Mouse (Mus musculus): ENCODE results near the gene Rab8b. TPM values are rescaled to one million over a fixed set of nuclear protein-coding genes. Genes with fewer than 3 reads are reported as not detected.

Rab8b gene
- polyA plus RNA-seq, 1 experiment from 2014 or later, result 15.3 TPM

GRCm38 (mm10) chr9:66920488-66921279 lies 1.2 kb upstream of the Rab8b start:
- Histone ChIP-seq H3K27me3 (replicated peaks; ENCODE audit: control insufficient read depth, insufficient read depth, low read length) (no peaks in the 10 kb centered on the region), H3K9ac (ENCODE audit: low read length) (no peak overlapping the region), H3K4me1 (ENCODE audit: control insufficient read depth, insufficient read depth, low read length) (peaks cover 18% of the 10 kb centered on the region), H3K27ac (ENCODE audit: low read depth, low read length) (no peak overlapping the region), H3K4me3 (ENCODE audit: low read depth, low read length) (no peak overlapping the region), H3K36me3 (ENCODE audit: control insufficient read depth, insufficient read depth, low read length) (0 out of 2 replicates have a peak, but pooled peaks cover 5% of the 10 kb centered on the region), H3K9me3 (replicated peaks; ENCODE audit: control insufficient read depth, low read length) (no peaks in the 10 kb centered on the region), H3K4me2 (ENCODE audit: low read length) (peak overlapping the region; percentile 54)
- no peak for ATAC-seq
- DNase-seq (ENCODE audit: low spot score), result no peak
- WGBS, result 9% methylated on average over 6 of the region's 6 CpGs

GRCm38 (mm10) chr9:66919981-66920380 lies 494 bp upstream of the Rab8b start:
- peak; percentile 55 for DNase-seq (ENCODE audit: low spot score)
- Histone ChIP-seq H3K4me3 (ENCODE audit: low read depth, low read length) (peak overlapping the region; percentile 82), H3K4me1 (ENCODE audit: control insufficient read depth, insufficient read depth, low read length) (peaks cover 18% of the 10 kb centered on the region), H3K27me3 (replicated peaks; ENCODE audit: control insufficient read depth, insufficient read depth, low read length) (no peaks in the 10 kb centered on the region), H3K36me3 (ENCODE audit: control insufficient read depth, insufficient read depth, low read length) (0 out of 2 replicates have a peak, but pooled peaks cover 7% of the 10 kb centered on the region), H3K9ac (ENCODE audit: low read length) (peak overlapping the region; percentile 46), H3K9me3 (replicated peaks; ENCODE audit: control insufficient read depth, low read length) (no peaks in the 10 kb centered on the region), H3K4me2 (ENCODE audit: low read length) (peak overlapping the region; percentile 54), H3K27ac (ENCODE audit: low read depth, low read length) (peak overlapping the region; percentile 63)
- ATAC-seq, result peak; percentile 52
- WGBS, result under 1% methylated on average over 12 of the region's 14 CpGs

GRCm38 (mm10) chr9:66918672-66919330 lies 686 bp downstream of the Rab8b start:
- no peak for DNase-seq (ENCODE audit: low spot score)
- peak overlapping the region; percentile 82 for H3K4me3 ChIP-seq (ENCODE audit: low read depth, low read length)
- 2% methylated on average over 27 of the region's 27 CpGs for WGBS
- peak overlapping the region; percentile 89 for H3K9ac ChIP-seq (ENCODE audit: low read length)
- no peaks in the 10 kb centered on the region for H3K27me3 ChIP-seq (replicated peaks; ENCODE audit: control insufficient read depth, insufficient read depth, low read length)
- H3K36me3 ChIP-seq (ENCODE audit: control insufficient read depth, insufficient read depth, low read length), result 0 out of 2 replicates have a peak, but pooled peaks cover 8% of the 10 kb centered on the region
- H3K27ac ChIP-seq (ENCODE audit: low read depth, low read length), result peak overlapping the region; percentile 85
- peak overlapping the region; percentile 69 for H3K4me2 ChIP-seq (ENCODE audit: low read length)
- peaks cover 24% of the 10 kb centered on the region for H3K4me1 ChIP-seq (ENCODE audit: control insufficient read depth, insufficient read depth, low read length)
- no peak for ATAC-seq
- no peaks in the 10 kb centered on the region for H3K9me3 ChIP-seq (replicated peaks; ENCODE audit: control insufficient read depth, low read length)

GRCm38 (mm10) chr9:66917892-66918255 lies 1.6 kb downstream of the Rab8b start:
- no peaks in the 10 kb centered on the region for H3K9me3 ChIP-seq (replicated peaks; ENCODE audit: control insufficient read depth, low read length)
- no peak for DNase-seq (ENCODE audit: low spot score)
- H3K4me2 ChIP-seq (ENCODE audit: low read length), result peak overlapping the region; percentile 69
- H3K4me1 ChIP-seq (ENCODE audit: control insufficient read depth, insufficient read depth, low read length), result peaks cover 27% of the 10 kb centered on the region
- no peaks in the 10 kb centered on the region for H3K27me3 ChIP-seq (replicated peaks; ENCODE audit: control insufficient read depth, insufficient read depth, low read length)
- H3K36me3 ChIP-seq (ENCODE audit: control insufficient read depth, insufficient read depth, low read length), result 0 out of 2 replicates have a peak, but pooled peaks cover 8% of the 10 kb centered on the region
- no peak overlapping the region for H3K9ac ChIP-seq (ENCODE audit: low read length)
- 76% methylated on average over 1 of the region's 1 CpGs for WGBS
- H3K27ac ChIP-seq (ENCODE audit: low read depth, low read length), result no peak overlapping the region
- H3K4me3 ChIP-seq (ENCODE audit: low read depth, low read length), result peak overlapping the region; percentile 82
- no peak for ATAC-seq

GRCm38 (mm10) chr9:66917216-66917891 lies 2.1 kb downstream of the Rab8b start:
- Histone ChIP-seq H3K4me1 (ENCODE audit: control insufficient read depth, insufficient read depth, low read length) (peaks cover 32% of the 10 kb centered on the region), H3K9me3 (replicated peaks; ENCODE audit: control insufficient read depth, low read length) (no peaks in the 10 kb centered on the region), H3K4me3 (ENCODE audit: low read depth, low read length) (no peak overlapping the region), H3K36me3 (ENCODE audit: control insufficient read depth, insufficient read depth, low read length) (0 out of 2 replicates have a peak, but pooled peaks cover 8% of the 10 kb centered on the region), H3K9ac (ENCODE audit: low read length) (no peak overlapping the region), H3K27me3 (replicated peaks; ENCODE audit: control insufficient read depth, insufficient read depth, low read length) (no peaks in the 10 kb centered on the region), H3K27ac (ENCODE audit: low read depth, low read length) (no peak overlapping the region), H3K4me2 (ENCODE audit: low read length) (0 out of 2 replicates have a peak overlapping the region, but pooled peaks have one; percentile 69)
- WGBS, result 94% methylated on average over 8 of the region's 8 CpGs
- no peak for DNase-seq (ENCODE audit: low spot score)
- no peak for ATAC-seq

GRCm38 (mm10) chr9:66915869-66916785 lies 3.4 kb downstream of the Rab8b start:
- ATAC-seq (no peak), DNase-seq (ENCODE audit: low spot score) (no peak)
- 92% methylated on average over 9 of the region's 9 CpGs for WGBS
- 0 out of 2 replicates have a peak, but pooled peaks cover 8% of the 10 kb centered on the region for H3K36me3 ChIP-seq (ENCODE audit: control insufficient read depth, insufficient read depth, low read length)
- H3K9ac ChIP-seq (ENCODE audit: low read length), result no peak overlapping the region
- peaks cover 42% of the 10 kb centered on the region for H3K4me1 ChIP-seq (ENCODE audit: control insufficient read depth, insufficient read depth, low read length)
- no peak overlapping the region for H3K27ac ChIP-seq (ENCODE audit: low read depth, low read length)
- H3K4me2 ChIP-seq (ENCODE audit: low read length), result no peak overlapping the region
- H3K9me3 ChIP-seq (replicated peaks; ENCODE audit: control insufficient read depth, low read length), result no peaks in the 10 kb centered on the region
- H3K27me3 ChIP-seq (replicated peaks; ENCODE audit: control insufficient read depth, insufficient read depth, low read length), result no peaks in the 10 kb centered on the region
- no peak overlapping the region for H3K4me3 ChIP-seq (ENCODE audit: low read depth, low read length)

- 0 out of 2 replicates have a peak, but pooled peaks cover 8% of the 10 kb centered on the region for H3K36me3 ChIP-seq (ENCODE audit: control insufficient read depth, insufficient read depth, low read length)
- no peak overlapping the region for H3K4me2 ChIP-seq (ENCODE audit: low read length)
- H3K4me1 ChIP-seq (ENCODE audit: control insufficient read depth, insufficient read depth, low read length), result peaks cover 38% of the 10 kb centered on the region
- WGBS, result 87% methylated on average over 5 of the region's 5 CpGs
- no peak for DNase-seq (ENCODE audit: low spot score)
- H3K9me3 ChIP-seq (replicated peaks; ENCODE audit: control insufficient read depth, low read length), result no peaks in the 10 kb centered on the region
- H3K9ac ChIP-seq (ENCODE audit: low read length), result no peak overlapping the region
- no peak overlapping the region for H3K27ac ChIP-seq (ENCODE audit: low read depth, low read length)
- no peak overlapping the region for H3K4me3 ChIP-seq (ENCODE audit: low read depth, low read length)
- H3K27me3 ChIP-seq (replicated peaks; ENCODE audit: control insufficient read depth, insufficient read depth, low read length), result no peaks in the 10 kb centered on the region
- no peak for ATAC-seq
Measured at GRCm38 (mm10) chr9:66915401-66915800, 4.1 kb downstream of the Rab8b start.

GRCm38 (mm10) chr9:66914540-66914939 lies 4.9 kb downstream of the Rab8b start:
- 97% methylated on average over 3 of the region's 3 CpGs for WGBS
- ATAC-seq, result no peak
- H3K27me3 ChIP-seq (replicated peaks; ENCODE audit: control insufficient read depth, insufficient read depth, low read length), result no peaks in the 10 kb centered on the region
- DNase-seq (ENCODE audit: low spot score), result no peak
- H3K4me1 ChIP-seq (ENCODE audit: control insufficient read depth, insufficient read depth, low read length), result peaks cover 38% of the 10 kb centered on the region
- no peak overlapping the region for H3K4me3 ChIP-seq (ENCODE audit: low read depth, low read length)
- H3K4me2 ChIP-seq (ENCODE audit: low read length), result no peak overlapping the region
- 0 out of 2 replicates have a peak, but pooled peaks cover 8% of the 10 kb centered on the region for H3K36me3 ChIP-seq (ENCODE audit: control insufficient read depth, insufficient read depth, low read length)
- H3K27ac ChIP-seq (ENCODE audit: low read depth, low read length), result no peak overlapping the region
- H3K9ac ChIP-seq (ENCODE audit: low read length), result no peak overlapping the region
- no peaks in the 10 kb centered on the region for H3K9me3 ChIP-seq (replicated peaks; ENCODE audit: control insufficient read depth, low read length)
